Mouse (Mus musculus): ENCODE results near the gene Ift122.

Gene Ift122

DNA sequence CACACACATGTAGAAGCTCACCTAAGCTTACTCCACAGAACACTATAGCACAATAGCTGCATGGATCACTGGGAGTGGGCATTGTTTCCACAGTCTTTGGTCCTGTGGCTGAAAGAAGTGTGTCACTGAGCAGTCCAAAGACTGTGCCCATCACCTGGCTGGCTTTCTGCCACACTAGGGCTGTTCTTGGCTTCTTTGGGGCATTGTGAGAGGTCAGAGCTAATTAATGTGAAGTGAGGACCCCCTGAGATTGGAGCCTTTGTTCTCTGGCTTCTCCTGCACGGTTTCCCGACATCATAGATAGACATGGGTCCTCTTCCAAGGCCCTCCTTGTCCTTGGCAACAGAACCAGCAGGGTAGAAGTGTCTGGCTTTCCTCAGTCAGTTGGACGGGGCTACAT lies 39.1 kb downstream of the Ift122 start:
- peak; percentile 16 for DNase-seq

DNA sequence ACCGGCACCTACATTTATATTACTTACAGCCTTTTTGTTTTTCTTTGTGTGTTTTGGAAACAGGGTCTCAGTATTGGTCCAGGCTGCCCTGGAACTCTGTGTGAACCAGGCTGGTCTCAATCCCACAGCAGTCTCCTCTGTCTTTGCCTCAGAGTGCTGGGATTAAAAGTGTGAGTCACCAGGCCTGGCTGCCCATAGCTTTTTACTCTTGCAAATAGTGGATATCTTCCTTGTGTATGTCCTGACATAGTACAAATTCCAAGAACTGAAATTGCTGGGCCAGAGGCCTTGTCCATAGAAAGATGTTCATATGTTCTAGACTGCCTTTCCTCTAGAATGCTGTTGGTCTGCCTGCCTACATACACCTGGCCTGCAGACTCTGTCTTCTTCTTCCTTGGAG lies 43.1 kb downstream of the Ift122 start:
- no peak for DNase-seq

DNA sequence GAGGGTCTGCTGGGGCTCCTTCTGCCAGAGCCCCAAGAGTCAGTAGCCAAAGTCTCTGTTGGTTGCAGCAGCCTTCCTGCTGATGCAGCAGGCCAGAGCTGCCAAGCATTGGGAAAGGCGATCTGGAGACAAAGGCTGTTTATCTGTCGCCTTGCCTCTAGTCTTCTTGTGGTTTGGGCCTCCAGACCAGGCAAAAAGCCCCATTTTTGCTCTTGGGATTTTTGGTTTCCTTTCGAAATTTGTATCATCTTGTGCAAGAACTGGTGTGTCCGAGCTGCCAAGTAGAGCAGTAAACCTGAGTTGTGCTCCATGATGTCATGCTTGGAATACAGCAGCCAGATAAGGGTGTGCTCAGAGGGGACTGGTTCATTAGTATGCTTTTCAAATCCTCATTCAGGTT lies 43.8 kb downstream of the Ift122 start:
- DNase-seq: peak; percentile 20

DNA sequence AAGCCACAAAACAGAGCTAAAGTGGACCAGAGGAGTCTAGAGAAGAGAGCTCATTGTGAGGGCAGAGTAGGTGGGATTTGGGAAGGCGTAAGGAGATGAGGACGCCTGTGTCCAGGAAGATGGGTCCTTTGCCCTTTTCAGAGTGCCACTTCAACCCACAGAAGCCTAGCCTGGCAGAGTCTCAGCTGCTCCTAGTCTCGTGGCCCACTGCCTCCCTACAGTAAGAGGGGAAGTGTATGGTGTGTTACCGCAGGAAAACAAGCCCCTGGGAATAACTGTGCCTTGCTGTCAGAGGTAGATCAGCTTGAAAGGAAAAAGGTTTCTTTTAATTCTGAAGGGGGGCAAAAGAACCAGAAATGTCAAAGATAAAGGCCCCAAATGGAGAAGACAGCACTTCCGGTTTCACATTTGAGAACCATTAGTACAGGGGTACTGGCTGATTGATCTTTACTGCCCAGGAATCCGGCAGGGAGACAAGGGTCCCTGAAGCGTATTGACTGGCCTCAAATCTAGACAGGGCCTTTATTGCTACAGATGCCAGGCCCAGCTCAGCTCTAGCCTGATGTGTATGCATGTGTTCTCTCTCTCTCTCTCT lies 44.8 kb downstream of the Ift122 start:
- no peak for DNase-seq

DNA sequence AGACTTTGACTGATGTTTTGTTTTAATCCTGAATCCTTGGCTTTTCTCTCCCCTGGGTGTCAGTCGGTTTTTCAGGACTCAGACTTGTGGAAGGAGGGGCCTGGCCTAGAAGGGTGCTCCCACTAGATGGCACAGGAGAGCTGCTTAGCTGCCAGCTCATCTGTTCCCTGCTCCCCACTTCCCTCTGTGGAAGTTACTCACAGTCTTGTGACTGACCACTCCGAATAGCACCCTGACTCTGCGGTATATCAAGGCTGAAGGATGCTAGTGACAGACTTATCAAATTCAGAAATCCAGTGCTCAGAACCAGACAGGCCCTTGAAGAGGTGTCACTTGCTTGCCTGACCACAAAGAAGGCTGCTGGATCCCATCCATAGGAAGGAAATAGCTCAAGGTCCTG lies 47.8 kb downstream of the Ift122 start:
- DNase-seq: peak; percentile 82

- DNase-seq: peak; percentile 48
Measured at GRCm38 (mm10) chr6:115901489-115901931, 48.2 kb downstream of the Ift122 start.

DNA sequence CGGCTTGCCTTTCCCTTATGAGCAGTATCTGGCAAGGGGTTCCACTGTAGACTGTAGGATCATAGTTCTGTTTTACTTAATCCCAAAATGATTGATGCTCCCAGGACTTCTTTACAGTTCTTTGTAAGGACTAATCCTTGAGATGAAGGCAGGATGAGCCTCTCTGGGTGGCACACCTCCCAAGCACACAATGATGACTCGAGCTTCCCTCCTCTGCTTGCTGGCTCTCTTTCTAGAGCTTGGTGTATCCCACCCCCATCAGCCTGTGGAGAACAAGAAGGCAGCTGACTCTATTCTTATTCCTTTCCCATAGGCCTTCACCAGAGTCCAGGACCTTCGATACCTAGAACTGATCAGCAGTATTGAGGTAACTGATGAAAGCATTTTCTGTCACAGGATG lies 49.3 kb downstream of the Ift122 start:
- DNase-seq: no peak

GRCm38 (mm10) chr6:115905568-115905967 lies 52.3 kb downstream of the Ift122 start:
- no peak for DNase-seq

GRCm38 (mm10) chr6:115906455-115906854 lies 53.2 kb downstream of the Ift122 start:
- no peak for DNase-seq

DNA sequence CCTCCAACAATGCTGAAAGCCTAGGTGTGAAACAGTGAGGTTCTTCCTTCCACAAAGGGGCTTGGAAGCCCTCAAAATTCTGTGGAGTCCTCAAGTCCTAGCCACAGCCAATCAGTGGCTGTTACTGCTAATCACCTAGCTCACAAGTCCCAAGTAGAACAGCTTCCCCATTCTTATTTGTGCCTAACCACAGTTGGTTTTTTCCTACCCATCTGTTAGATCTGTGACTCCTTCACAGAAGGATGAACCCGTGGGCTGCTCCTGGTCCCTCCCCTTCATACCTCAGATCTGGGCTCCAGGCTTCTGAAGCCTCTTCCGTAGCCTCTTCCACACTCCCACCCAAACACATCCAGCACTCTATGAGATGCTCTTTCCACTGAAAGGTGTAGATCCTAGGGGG lies 53.6 kb downstream of the Ift122 start:
- DNase-seq: no peak

DNA sequence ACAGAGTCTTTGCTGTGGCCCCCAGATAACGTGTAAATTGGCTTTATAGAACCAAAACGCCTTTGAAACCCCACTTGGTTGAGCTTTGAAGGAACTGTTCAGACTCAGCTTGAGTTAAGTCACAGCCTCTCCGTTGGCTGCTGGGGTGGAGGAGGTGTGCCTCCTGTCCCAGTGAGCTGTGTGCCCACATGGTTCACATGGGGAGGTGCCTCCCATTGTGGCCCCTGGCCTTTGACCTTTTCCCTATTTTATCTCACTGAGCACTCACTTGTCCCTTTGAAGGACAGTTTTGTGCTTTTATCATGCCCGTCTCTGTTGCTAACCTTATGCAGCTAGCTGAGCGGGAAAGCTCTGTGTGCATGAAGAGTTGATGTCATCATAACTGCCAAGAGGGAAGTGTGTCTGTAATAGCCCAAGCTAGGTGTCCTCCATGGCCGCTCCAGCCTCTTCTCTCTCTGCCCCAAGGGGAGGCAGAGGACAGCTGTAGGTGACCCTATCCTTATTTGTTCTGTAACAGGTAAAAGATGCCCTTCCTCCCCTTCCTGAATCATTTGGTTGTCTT lies 55.2 kb downstream of the Ift122 start:
- no peak for DNase-seq

DNA sequence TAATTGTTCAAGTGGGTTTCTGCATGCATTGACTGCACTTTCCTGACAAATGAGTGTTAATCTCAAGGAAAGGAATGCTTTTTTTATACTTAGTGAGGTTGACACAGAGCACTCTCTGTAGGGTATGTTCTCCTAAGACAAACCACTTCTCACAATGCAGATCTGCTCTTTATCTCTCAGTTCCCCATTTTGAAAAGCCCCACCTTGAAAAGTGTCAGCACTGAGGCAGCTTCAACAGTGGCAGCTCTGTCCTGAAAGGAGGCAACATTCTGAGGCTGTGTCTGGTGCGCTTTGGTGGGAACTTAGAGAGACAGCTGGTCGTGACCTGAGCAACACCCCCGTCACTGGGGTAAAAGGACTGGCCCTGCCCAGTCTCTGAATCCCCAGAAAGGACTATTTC lies 55.8 kb downstream of the Ift122 start:
- no peak for DNase-seq

- DNase-seq: peak; percentile 51
Measured at GRCm38 (mm10) chr6:115909940-115910339, 56.7 kb downstream of the Ift122 start.

DNA sequence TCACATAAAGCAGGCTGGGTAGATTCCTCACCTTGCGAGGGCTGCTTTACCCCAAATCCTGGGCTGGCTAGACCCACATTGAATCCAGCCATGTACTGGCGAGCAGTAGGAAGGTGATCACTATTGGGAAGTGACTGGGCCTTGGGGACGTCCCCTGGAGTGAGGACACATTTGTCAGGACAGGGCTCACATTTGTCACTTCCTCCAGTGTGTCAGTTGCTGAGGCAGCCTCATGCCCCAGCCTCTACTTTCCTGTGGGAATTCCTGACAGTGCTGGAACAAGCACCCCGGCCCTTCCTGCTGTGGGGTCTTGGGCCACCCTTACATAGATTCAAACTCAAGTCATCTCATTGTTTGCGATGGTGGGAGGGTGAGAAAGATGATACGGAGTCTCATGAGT lies 58.5 kb downstream of the Ift122 start:
- DNase-seq: no peak

- DNase-seq: no peak
Measured at GRCm38 (mm10) chr6:115913482-115913881, 60.2 kb downstream of the Ift122 start.

DNA sequence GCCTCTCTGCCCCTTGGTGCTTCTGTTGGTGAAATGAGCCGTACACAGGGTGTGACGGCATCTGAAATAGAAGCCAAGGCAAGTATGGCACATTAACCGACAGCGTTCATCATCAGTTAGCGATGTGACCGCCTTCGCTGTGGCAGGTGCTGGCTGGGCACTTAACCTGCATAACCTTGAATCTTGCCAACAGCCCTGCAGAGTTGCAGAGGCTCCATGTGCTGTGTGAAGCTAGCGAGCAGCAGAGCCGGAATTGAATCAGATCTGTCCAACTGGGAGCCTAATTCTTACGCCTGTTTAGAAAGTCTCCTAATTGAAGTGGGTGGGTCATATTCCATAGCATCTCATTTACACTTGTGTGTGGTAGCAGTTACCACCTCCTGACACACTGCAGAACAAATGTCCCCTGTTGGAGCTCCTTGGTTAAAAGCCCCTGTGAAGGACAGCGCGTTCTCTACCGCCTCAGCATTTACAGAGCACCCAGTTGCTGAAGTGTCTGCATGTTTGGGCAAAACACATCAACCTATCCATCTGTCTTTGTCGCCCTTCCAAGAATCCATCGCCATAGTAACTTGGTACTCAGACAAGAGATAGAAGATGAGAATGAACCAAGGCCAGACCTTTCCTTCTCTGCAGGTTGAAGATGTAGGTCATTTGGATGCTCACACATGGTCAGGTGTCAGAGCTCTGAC lies 61.4 kb downstream of the Ift122 start:
- DNase-seq: peak; percentile 78

DNA sequence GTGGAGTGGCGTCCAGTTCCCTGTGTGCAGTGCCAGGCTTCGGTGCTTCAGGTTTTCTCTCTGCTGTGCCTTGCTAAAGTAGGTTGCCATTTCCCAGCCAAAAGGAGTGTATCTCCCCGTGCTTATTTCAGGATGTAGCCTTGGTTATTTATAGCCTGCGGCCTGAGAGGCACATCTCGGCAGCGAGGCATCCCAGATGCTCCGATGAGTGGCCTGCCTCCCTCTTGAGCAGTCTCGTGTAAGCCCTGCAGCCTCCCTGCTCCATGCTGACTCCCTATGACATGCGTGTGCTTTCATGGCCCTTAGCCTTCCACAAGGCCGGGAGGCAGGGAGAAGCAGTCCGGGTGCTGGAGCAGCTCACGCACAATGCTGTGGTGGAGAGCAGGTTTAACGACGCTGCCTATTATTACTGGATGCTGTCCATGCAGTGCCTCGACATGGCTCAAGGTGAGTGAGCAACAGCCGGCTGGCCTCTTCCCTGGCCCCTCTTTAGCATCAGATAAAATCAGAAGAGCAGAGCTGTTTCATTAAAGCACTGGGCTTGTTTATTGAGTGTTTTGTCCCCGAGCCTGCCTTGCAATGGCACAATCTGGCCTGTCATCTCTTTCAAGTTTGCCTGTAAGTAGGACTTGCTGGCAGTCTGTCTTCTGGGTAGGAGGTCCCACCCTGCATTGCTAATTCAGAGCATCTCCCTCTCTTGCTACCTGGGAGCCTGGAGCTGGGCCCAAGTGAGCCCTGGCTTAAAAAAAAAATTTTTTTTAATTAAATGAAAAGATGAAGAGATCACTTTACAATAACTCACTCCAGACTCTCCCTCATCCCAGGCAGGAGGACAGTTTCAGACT lies 62.6 kb downstream of the Ift122 start:
- peak; percentile 79 for DNase-seq

DNA sequence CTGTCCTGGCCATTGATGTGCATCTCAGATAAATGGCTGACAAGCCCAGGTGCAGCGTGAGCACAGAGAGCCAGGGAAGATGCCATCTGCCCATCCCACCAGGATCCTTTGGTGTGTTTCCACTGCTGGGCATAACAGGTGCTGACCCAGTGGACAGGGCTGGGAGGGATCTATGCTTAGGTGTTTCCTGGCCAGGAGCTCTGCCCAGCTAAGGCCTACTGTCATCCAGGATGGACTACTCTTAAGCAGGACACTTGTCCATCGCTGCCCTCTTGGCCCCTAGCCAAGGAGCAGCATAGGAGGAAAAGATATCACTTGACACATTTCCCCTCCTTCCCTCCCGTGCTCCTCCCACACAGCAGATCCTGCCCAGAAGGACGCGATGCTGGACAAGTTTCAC lies 63.3 kb downstream of the Ift122 start:
- peak; percentile 78 for DNase-seq

- DNase-seq: no peak
Measured at GRCm38 (mm10) chr6:115918615-115919014, 65.3 kb downstream of the Ift122 start.

DNA sequence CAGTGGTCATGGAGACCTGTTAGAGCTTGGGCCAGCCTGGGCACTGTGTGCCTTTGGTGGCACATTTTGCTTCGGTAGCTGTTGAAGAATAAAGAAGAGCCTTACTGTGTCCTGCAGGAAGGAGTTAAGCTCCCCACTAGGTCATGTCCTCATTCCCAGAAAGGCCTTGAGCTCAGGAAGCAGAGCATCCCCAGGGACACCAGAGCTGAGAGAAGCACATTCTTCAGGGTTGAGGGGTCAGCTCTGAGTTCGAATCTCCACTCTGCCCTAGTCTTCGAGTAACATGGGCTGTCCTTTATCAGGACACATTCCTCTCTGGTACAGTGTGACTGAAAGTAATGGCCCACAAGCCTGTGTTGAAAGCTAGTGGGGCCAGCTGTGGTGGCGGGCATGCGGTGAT lies 66.6 kb downstream of the Ift122 start:
- no peak for DNase-seq

GRCm38 (mm10) chr6:115924829-115925228 lies 71.6 kb downstream of the Ift122 start:
- no peak for DNase-seq

DNA sequence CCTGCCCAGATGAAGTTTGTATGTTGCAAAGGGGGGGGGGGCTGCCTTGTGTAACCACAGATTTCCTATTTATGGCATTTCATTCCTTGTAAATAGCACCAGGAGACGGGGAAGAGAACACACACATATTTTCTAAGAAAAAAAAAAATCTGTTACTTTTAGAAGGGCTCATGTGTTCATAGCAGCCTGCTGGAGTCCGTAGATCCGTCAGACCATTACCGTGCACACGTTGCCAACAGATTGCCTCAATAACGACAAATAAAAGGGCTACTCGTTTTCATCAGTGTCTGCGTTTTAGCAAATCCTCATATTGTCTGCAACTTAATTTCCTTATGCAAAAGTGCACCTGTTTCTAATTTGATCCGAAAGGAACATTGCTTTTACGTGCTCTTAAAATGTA lies 73.1 kb downstream of the Ift122 start:
- DNase-seq: no peak

Measured in cerebellum, adult 11-12 months (tissue).